Mouse (Mus musculus) intestine, embryonic 14.5 days (tissue): Measurements from ENCODE around the gene Vmn1r152. TPM values are rescaled to one million over a fixed set of nuclear protein-coding genes. Genes with fewer than 3 reads are reported as not detected.
"Not testable (repeated sequence)": the region's sequence is repeated elsewhere in the genome, so short reads cannot be mapped to it uniquely, and the experiment has no call there.

ENCODE experiments used
- ATAC-seq: fragments of 200-750 bp; cut with Nextera tagmentation; replicated peaks from 2 replicates; pipeline ENCODE4 v1.8.0; 2017; ENCODE audit warnings: low read depth, moderate number of reproducible peaks, moderate TSS enrichment, moderate library complexity; ENCODE audit not compliant: low FRiP score, low TSS enrichment
- DNase-seq: peaks from one replicate; pipeline ENCODE4 v3.0.0-alpha.2; 2018; ENCODE audit warnings: low spot score
- H3K27ac ChIP-seq: fragments of 300-500 bp; sonication (generic); 2 replicates; pipeline ENCODE4 v1.5.1; 2014; ENCODE audit warnings: low read depth, mild to moderate bottlenecking, control low read depth
- H3K27me3 ChIP-seq: fragments of 300-500 bp; sonication (generic); replicated peaks from 2 replicates; pipeline ENCODE4 v1.6.1; 2014; ENCODE audit warnings: low read length, control low read depth; ENCODE audit not compliant: control insufficient read depth, insufficient read depth
- H3K36me3 ChIP-seq: fragments of 300-500 bp; sonication (generic); 2 replicates; pipeline ENCODE4 v1.6.1; 2014; ENCODE audit warnings: low read length, control low read depth; ENCODE audit not compliant: control insufficient read depth, insufficient read depth
- H3K4me1 ChIP-seq: fragments of 300-500 bp; sonication (generic); replicated peaks from 2 replicates; pipeline ENCODE4 v1.6.1; 2014; ENCODE audit warnings: low read length, control low read depth, mixed read lengths; ENCODE audit not compliant: control insufficient read depth, insufficient read depth
- H3K4me2 ChIP-seq: fragments of 300-500 bp; sonication (generic); 2 replicates; pipeline ENCODE4 v1.6.1; 2014; ENCODE audit warnings: low read length
- H3K4me3 ChIP-seq: fragments of 300-500 bp; sonication (generic); 2 replicates; pipeline ENCODE4 v1.5.1; 2014; ENCODE audit warnings: low read depth, low read length, control low read depth, mixed read lengths
- H3K9ac ChIP-seq: fragments of 300-500 bp; sonication (generic); 2 replicates; pipeline ENCODE4 v1.6.1; 2014; ENCODE audit warnings: mild to moderate bottlenecking, low read length
- H3K9me3 ChIP-seq: fragments of 300-500 bp; sonication (generic); 2 replicates; pipeline ENCODE4 v1.6.1; 2016; ENCODE audit warnings: low read length, control low read depth; ENCODE audit not compliant: control insufficient read depth
- WGBS: fragments of 180-500 bp; shearing (Covaris S2); extraction: QIAGEN DNeasy Blood & Tissue Kit; methylation state at CpG from one replicate; pipeline ENCODE4 v1.1.7; 2014; 5-methylcytosine and 5-hydroxymethylcytosine counted together
- polyA plus RNA-seq: library from polyadenylated mRNA; unstranded; fragments of >200 nt; fragmentation: Nextera tagmentation; extraction: Ambion mirVana; gene quantifications from 2 replicates; pipeline ENCODE4 v1.2.1, GENCODE M21; 2014

Vmn1r152 gene
- not detected in 2 replicates for polyA plus RNA-seq

GRCm38 (mm10) chr7:22522667-22523066 is at the start of gene Vmn1r152:
Gene Vmn1r152 (plus strand): TSS chr7:22522967.
- H3K9ac ChIP-seq, H3K27ac ChIP-seq, H3K27me3 ChIP-seq, H3K4me2 ChIP-seq, H3K36me3 ChIP-seq, ATAC-seq, H3K4me3 ChIP-seq, DNase-seq, H3K4me1 ChIP-seq, H3K9me3 ChIP-seq: not testable (repeated sequence)
- WGBS, result no CpG with 5 or more reads among the region's 3 CpGs

GRCm38 (mm10) chr7:22499578-22499977 is 23.2 kb upstream of the Vmn1r152 start, which contains the start of gene Vmn1r151:
Gene Vmn1r151 (minus strand): TSS chr7:22499678.
- H3K4me3 ChIP-seq, DNase-seq, H3K9me3 ChIP-seq, H3K27ac ChIP-seq, H3K27me3 ChIP-seq, H3K36me3 ChIP-seq, H3K4me2 ChIP-seq, H3K4me1 ChIP-seq, H3K9ac ChIP-seq, ATAC-seq: not testable (repeated sequence)
- WGBS, result 21% methylated on average over 1 of the region's 3 CpGs

- not testable (repeated sequence) for H3K27ac ChIP-seq, H3K9me3 ChIP-seq, H3K4me2 ChIP-seq, H3K4me3 ChIP-seq, H3K27me3 ChIP-seq, H3K9ac ChIP-seq, DNase-seq, H3K36me3 ChIP-seq, ATAC-seq, H3K4me1 ChIP-seq
- no CpG with 5 or more reads among the region's 1 CpGs for WGBS
These were observed 12.0 kb downstream of the Vmn1r152 start, which contains the start of gene Gm8677 for GRCm38 (mm10) chr7:22534787-22535186. Gene Gm8677 (minus strand): TSS chr7:22534887.

GRCm38 (mm10) chr7:22565243-22565642 is 42.5 kb downstream of the Vmn1r152 start, which contains the start of gene Gm4201:
Gene Gm4201 (minus strand): TSS chr7:22565343.
- not testable (repeated sequence) for H3K4me1 ChIP-seq, ATAC-seq

More at GRCm38 (mm10) chr7:22565243-22565642, 42.5 kb downstream of the Vmn1r152 start, which contains the start of gene Gm4201:
- not testable (repeated sequence) for H3K9me3 ChIP-seq, H3K4me2 ChIP-seq, H3K27ac ChIP-seq, H3K4me3 ChIP-seq, H3K9ac ChIP-seq, H3K36me3 ChIP-seq, H3K27me3 ChIP-seq, DNase-seq
- no CpG with 5 or more reads among the region's 3 CpGs for WGBS

Other genes with a start within 250 kb of the Vmn1r152 start
- not detected in 2 replicates for gene Gm4187, start 193.2 kb upstream of the Vmn1r152 start, polyA plus RNA-seq
- not detected in 2 replicates for gene Gm8660, start 151.9 kb upstream of the Vmn1r152 start, polyA plus RNA-seq
- not detected in 2 replicates for gene Vmn1r148, start 109.4 kb upstream of the Vmn1r152 start, polyA plus RNA-seq
- not detected in 2 replicates for gene Vmn1r149, start 84.7 kb upstream of the Vmn1r152 start, polyA plus RNA-seq
- gene Gm10665, start 58.9 kb upstream of the Vmn1r152 start, polyA plus RNA-seq, result not detected in 2 replicates
- not detected in 2 replicates for gene Vmn1r151, start 23.3 kb upstream of the Vmn1r152 start, polyA plus RNA-seq
- not detected in 2 replicates for gene Gm8677, start 11.9 kb downstream of the Vmn1r152 start, polyA plus RNA-seq
- not detected in 2 replicates for gene Gm4201, start 42.4 kb downstream of the Vmn1r152 start, polyA plus RNA-seq
- not detected in 2 replicates for gene Gm4565, start 65.2 kb downstream of the Vmn1r152 start, polyA plus RNA-seq
- gene Vmn1r155, start 135.1 kb downstream of the Vmn1r152 start, polyA plus RNA-seq, result not detected in 2 replicates
- not detected in 2 replicates for gene Gm8693, start 169.3 kb downstream of the Vmn1r152 start, polyA plus RNA-seq
- gene Gm4567, start 196.7 kb downstream of the Vmn1r152 start, polyA plus RNA-seq, result not detected in 2 replicates
- gene Vmn1r157, start 238.7 kb downstream of the Vmn1r152 start, polyA plus RNA-seq, result not detected in 2 replicates